Mouse (Mus musculus): ENCODE data around the gene Plekha6.

The Plekha6 gene

DNA sequence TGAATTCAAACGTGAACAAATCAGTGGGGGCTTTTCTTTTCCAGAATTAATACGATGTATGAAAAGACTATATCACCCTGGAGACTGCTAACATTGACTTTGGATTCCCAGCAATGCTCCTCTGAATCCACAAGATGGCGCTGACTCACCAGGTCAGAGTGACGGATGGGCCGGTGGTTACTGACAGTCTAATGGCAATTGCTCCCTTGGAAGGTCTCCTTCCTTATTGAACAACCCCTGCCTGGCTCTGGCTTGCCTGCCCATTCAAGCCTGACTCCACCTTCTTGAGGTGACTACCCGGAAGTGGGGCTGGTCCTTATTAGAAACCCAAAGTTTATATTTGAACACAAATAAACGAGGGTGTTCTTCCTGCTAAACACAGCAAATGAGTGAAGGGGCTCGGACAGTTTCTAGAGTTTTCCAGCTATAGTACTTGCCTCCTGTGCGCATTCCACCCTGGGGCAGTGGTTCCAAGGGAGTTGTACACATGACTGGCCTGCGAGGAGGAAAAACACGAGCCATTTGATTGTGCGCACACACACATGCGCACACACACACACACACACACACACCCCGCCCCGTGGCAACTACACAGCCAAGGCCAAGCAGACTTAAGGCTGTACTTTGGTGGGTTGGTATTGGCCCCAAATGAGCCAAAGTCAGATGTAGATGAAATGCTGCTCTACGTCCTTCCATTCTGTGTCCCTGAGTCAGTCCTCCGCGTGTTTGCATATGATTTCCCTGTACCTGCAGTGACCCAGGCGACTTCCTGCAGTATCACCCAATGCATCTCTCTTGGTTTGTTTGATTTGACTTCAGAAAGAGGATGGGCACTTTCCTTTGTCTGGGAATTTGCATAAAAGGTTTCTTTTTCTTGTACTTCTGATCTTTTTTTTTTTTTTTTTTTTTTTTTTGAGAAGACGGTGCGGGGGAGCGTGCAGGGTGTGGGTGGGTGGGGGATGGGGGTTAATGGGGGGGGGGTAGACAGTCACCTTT is 17.7 kb upstream of the Plekha6 start:
- peak; percentile 89 for DNase-seq (ENCODE audit: low read depth, low spot score)

DNA sequence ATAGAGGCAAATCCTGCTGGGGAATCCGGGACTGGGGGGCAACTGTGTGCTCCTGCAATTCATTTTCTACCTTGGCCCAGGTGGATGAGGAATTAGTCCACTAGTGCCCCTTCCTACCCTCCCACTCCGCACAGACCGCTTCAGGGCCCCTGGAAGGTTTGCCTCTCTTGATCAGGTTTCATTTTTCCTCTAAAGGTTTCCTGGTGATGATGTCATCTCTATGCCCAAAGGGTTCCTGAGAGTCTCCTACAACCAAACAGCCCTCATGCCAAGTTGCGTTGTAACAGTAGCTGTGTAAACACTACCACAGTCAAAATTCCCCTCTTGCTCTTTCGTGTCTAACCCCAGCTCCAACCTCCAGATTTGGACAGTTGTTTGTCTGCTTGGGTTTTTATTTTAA is 16.7 kb upstream of the Plekha6 start:
- DNase-seq (ENCODE audit: low read depth, low spot score), result no peak

DNA sequence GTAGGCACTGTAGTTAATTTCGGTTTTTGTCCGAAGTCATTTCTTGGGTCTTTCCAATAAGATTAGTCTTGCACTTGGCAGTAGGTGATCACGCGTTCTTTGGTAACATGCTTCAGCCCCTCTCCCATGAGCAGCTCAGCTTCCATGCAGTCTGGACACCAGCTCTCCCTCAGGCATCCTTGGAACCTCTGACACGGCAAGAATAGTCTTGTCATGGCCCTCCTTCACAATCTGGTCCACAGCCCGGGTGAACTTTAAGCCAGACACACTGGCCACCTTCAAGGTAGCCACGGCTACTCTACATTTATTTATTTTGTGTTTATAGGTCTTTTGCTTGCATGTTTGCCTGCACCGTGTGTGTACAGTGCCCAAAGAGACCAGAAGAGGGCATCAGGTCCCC is 15.9 kb upstream of the Plekha6 start:
- DNase-seq (ENCODE audit: low read depth, low spot score), result no peak

DNA sequence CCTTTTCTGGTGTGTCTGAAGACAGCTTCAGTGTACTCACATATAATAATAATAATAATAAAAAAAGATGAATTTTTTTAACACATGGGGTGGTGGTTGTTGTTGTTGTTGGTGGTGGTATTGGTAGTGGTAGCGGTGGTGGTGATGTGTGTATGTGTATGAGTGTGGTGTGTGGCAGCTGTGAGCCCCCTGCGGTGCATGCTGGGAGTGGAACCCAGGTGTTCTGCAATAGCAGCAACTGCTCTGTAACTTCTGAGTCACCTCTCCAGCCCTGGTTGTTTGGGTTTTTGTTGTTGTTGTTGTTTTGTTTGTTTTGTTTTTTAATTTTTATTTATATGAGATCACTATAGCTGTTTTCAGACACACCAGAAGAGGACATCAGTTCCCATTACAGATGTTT is 13.5 kb upstream of the Plekha6 start:
- no peak for DNase-seq (ENCODE audit: low read depth, low spot score)

DNA sequence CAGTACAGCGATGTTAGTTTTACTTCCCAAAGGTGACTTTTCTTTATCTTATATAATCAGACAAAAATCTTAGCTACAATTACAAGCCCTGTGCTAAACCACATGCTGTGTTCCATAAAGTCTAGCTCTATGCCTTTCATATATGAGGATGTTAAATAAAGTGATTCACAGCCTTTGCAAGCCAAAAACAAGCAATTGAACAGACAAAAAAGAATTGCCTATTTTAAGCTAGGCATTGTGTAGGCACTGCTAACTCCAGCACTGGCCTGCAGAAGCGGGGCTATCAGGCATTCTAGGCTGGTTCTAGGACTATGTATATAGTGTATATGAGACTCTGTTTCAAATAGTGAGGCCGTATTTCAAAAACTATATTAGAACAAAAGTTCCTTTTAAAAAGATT is 11.8 kb upstream of the Plekha6 start:
- DNase-seq (ENCODE audit: low read depth, low spot score), result no peak

DNA sequence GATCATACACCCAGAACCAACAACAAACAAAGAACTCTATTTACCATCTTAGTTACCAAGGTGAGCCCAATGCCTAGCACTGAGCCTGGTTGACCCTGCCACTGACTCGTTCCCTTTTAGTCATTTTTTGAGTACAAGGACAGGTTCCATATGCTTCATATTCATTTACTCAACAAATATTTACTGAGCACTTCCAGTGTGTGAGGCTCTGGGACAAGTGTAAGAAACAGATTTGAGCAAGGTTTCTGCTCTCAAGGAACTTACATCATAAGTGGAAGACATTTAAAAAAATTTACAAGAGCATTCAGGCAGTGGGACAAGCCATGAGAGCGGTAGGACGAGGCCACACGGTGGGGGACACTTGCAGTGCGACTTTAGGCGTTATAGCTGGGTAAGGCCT is 8.7 kb upstream of the Plekha6 start:
- DNase-seq (ENCODE audit: low read depth, low spot score), result no peak

DNA sequence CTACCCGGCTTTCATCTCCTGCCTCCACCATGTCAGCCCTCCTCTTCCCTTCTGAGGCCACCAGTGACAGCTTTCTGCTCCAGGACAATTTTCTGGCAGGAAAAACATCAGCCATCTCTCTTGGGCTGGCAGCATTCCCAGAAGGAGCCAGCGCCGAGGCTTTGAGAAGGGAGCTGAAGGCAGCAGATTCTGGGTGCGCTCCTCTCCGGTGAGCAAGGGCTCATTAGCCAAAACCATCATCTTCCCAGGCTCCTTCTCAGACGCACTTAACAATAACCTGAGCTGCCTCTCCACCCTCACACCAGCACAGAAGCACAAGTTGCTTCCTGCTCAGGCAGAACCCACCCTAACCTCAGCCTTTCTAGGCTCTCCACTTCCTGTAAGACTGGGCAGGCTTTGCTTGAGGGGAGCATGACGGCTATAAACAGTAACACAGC is 4.9 kb upstream of the Plekha6 start:
- no peak for DNase-seq (ENCODE audit: low read depth, low spot score)

DNA sequence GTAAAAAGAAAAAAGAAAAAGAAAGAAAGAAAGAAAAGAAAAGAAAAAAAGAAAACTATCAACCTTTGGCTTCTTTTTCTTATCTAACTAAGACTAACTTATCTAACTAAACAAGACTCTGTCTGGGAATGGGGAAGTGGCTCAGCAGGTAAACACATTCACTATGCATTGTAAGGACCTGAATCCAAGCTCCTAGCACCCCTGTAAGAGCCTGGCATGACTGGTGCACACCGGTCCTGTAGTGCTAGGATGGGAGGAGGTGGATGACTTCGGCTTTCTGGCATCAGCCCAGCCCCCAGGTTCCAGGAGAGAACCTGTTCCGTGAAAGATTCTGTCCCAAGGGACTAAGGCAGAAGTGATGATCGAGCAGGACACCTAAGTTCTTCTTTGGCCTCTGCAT is 2.5 kb upstream of the Plekha6 start:
- no peak for DNase-seq (ENCODE audit: low read depth, low spot score)

DNA sequence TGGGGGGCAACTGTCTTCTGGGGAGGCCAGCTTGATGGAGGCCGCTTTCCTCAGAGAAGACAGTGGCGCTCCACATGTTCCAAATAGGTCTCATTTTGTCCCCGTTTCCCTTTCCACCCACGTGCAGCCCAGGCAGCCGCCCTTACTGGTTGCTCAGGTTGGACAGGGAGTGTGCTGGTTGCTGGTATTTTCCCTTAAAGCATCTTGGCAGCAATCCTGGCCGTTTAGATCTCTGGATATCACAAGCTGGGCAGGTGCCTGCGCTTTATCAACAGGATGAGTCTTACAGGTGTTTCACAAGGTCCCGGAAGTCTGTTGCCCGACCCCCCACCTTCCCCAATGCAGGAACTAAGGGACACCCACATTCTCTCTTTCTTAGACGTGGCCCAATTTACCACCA is 2.0 kb upstream of the Plekha6 start:
- no peak for DNase-seq (ENCODE audit: low read depth, low spot score)

DNA sequence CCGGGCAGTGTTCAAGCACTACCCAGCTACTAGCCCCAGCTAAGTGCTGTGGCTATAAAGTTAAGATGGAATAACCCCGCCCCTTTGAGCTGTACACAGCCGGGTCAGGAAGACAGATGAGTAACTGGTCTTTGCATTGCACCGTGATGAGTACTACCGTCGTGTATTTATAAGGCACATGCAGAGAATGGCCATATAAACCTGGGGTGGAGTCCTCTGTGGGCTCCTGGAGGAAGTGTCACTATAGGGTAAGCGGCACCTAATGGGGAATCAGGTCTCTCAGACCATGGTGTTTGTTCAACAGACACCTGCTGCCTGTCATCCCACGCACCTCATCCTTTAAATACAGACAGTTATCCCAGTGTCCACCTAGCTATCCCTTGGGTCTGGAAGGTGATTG is 1.0 kb upstream of the Plekha6 start:
- no peak for DNase-seq (ENCODE audit: low read depth, low spot score)

DNA sequence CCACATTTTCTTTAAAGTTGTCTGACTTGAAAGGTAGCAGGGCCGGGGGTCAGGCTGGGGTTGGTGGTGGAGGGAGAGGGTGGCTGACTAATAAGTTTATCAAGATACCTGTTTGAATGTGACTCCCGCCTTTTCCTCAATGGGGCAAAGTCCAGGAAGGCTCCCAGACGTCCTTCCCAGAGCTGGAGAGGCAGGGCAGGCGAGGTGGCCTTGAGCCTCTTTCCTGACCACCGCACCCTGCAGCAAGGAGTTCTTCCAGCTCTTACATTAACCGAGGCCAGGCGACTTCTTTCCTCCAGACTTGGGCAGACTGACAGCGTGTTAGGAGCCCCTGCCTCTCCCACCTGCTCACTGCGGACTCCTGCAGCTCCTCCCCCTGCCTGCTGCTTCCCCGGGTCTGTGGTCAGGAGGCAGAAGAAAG is 591 bp downstream of the Plekha6 start:
- peak; percentile 36 for DNase-seq (ENCODE audit: low read depth, low spot score)

DNA sequence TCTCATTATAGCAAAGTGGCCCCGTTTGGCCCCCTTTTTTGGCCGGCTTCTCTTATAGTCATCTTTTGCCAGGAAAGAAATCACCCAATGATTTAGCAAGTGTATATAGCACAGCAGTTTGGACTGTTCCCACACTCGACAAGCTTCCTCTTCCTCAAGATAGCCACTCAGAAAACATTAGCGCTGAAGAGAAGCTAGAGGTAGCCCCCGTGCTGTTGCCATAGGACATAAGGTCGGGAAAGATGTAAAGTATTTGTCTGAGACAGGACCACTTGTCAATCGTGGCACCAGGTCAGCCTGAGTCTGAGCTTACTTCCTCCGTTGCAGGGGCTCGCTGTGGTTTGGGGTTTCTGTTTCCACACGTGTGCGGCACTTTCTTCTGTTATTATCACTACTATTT is 1.1 kb downstream of the Plekha6 start:
- DNase-seq (ENCODE audit: low read depth, low spot score), result no peak

DNA sequence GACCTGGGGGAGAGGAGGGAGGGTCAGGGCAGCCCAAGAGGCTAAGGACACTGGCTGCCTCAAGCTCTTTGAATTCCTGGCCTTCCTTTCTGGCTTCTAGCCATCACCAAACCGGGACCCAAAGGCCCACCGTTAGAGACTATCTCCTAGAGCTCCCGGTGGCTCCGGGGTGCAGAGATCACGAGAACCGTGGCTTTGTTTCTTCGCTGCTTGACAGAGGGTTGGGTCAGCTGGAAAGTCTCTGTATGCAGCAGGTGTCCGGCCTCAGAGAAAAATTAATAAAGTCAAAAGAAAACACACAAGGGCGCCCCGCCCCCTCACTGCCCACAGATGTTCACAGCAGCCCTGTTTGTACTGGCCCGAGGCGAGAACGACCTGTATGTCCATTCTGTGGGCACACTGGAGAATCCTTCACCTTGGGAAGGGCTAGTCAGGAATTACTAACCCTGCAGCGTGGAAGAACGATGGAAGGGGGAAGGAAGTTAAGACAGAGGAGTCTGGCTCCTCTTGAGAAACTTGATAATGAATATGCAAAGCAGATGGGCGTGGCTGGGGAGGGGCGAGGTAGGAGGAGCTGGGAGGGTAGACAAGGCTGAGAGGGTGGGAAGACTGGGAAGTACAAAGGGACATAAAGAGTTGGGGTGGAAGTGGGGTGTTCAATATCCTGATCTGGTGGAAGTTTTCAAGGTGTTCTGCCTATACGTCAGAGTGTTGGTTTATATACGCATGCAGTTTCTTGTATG is 4.5 kb downstream of the Plekha6 start:
- peak; percentile 78 for DNase-seq (ENCODE audit: low read depth, low spot score)

DNA sequence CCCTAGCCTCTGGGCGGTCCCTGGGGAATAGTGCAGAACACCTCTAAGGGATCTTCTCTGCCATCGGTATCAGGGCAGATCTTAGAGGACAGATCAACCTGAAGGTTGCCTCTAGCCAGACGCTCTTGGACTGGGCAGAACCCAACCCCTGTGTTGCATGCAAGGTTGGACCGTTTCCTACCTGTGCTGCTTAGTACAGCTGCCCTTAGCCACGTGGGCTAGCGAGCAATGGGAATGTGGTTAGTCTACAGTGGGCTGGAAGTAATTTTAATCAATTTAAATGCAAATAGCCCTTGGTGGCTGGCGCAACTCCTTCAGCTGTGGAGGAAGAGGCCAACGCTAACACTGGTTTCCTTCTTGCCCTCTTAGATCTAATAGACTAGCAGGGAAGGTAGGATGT is 6.2 kb downstream of the Plekha6 start:
- no peak for DNase-seq (ENCODE audit: low read depth, low spot score)

DNA sequence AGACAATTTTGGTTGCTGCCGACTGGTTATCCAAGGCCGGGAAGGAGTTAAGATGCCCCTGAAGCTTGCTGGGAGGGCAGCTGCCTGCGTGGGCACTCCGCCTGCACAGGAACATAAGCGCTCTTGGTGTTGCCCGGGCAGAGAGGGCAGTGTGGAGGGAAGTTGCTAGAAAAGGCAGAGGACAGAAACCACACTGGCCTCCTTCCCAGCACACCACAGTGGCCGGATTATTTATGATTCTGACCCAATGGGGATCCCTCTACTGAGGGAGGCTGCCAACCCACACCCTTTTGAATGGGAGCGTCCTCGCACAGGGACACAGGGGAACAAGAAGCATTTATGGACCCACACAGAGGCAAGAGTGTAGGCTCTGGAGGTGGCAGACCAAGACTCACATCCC is 7.3 kb downstream of the Plekha6 start:
- DNase-seq (ENCODE audit: low read depth, low spot score), result no peak

DNA sequence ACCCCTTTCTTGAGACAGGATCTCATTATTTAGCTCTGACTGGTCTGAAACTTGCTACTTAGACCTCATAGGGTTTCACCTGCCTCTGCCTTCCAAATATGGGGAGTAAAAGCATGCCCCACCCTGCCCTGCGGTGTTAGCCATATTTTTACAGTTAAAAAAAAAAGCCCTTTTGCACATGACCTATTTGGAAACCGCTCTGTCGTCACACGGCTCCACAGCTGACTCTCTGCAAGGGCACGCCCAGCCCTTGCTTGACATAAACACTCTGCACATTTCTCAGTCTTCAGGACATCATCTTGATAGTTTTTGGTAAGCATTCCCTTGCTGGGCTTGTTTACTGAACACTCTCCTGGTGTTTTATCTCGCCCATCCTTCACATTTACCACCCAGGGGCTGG is 11.1 kb downstream of the Plekha6 start:
- DNase-seq (ENCODE audit: low read depth, low spot score), result no peak

DNA sequence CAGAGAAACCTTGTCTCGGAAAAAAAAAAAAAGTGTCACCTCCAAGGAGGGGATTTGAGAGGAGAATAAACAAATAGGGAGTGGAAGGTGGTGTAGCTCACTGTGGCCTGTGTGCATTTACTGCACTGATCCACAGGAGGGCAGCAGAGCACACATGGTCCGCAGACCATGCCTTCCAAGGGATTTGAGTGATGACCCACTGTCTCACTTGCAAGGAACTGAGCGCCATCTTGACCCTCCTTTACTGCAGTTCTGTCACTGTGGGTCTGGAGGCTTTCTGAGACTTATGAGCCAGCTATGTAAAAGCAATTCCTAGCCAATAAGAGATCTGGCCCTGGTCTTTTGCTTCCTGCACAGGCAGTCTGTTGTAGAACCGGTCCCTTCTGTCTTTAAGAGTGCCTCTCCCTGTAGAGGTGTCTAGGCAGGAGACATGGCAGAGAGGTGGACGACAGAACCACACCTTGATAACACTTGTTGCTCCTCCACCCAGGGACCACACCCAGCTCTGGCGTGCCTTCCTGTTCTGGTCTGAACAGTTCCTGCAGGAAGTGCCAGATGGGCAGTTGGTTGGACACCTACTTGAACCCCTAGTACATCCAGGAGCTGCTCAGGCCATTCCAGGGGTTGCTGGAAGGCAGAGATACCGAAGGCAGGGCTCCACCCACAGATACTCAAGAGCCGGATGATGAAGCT is 13.6 kb downstream of the Plekha6 start:
- DNase-seq (ENCODE audit: low read depth, low spot score), result peak; percentile 82

DNA sequence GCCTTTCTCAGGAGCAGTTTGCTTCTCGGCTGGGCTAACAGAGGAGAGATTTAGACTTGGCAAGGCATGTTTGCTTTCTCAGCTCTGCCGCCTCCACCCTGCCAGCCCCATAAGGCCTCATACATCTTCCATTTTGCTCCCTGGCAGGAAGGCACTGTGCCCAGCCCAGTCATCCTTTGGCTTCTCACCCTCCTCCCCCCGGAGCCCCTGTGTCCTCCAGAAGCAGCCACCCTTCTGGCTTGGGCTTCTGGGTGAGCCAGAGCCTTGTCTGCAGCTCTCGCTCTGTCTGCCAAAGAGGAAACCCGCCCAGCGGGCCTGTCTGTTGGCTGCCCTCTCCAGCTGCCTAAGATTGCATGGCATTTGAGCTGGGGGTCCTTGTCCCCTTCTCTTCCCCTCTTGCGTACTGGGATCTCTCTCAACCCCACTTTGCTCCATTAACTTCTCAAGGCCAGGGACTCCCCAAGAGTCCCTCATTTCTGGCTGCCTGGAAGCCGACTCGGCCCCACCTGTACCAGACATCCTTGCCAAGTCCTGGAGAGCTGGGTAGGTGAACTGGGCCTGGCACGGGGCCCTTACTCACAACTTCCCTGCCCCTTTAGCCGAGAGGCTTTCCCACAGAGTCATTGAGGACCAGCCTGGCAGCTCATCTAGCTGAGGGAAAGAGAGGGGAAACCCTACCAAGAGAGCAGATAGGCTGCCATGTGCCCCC is 14.9 kb downstream of the Plekha6 start:
- no peak for DNase-seq (ENCODE audit: low read depth, low spot score)

DNA sequence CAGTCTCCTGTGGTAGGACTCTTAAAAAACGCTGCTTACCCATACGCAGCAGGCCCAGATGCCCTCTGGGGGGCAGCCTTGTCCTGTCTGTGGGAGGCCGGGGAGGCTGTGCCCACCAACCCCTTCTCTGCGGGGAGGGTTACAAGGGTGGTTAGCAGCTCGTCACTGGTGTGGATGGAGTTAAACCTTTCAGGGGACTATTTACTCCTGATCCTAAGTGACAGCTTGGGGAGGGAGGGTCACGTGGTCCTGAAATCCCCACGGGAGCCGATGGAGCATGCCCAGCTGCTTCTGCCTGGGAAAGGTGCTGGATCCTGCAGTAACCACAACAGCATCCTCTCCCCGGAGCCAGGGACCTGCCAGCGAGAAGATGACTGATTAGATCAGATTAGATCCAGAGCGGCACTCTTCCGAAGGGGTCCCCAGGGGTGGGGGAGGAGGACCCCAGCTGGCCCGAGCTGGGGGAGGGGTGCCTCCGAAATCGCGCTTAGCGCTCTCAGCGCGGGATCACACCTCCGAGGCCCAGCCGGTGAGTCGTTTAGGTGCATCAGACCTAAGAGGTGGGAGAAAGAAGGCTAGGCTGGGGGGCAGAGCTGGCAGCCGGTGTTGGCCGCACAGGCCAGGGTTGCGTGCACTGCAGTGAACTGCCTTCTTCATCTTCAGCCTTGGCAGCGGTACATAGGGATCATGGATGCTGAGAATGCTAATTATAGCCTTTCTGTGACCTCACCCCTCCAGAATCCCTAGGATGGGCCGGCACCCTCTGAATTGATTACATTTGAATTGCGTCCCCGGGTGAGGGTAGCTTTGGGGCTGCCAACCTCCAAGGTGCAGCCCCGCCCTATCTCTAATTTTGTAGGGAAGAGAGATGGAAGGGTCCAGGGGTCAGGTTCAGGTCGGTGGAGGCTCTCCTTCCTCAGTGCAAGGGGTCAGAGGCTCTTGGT is 17.3 kb downstream of the Plekha6 start:
- peak; percentile 74 for DNase-seq (ENCODE audit: low read depth, low spot score)

DNA sequence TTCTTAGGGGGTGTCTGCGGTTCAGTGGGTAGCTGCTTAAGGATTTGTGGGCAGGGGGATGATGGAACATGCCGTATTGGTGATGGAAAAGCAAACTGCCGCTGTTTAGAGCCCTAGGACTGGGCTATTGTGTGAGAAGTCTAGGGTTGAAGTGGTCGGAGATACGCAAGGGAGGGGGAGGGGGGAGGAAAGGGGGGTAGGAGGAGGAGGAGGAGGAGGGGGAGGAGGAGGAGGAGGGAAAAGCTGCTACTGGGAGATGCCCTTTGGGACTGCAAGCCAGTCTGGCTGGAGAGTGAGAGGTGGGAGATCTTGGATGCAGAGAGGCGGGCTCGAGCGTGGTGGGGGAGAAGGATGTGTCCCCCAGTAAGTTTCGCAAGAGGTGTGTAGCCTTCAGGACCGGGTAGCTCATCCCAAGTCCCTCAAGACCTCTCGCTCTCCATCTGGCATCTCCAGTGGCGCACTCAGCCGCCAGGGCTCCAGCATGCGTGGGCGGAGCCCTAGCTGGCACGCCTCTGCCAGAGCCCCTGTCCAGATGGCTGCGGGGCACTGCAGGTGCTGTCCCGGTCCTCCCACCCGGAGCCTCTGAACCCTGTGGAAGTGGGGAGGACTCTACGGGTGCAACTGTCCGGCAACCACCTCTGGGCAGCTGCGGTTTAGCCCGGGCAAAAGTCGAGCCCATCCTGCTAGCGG is 18.2 kb downstream of the Plekha6 start:
- DNase-seq (ENCODE audit: low read depth, low spot score), result peak; percentile 67

All from R1 (cell line).